Mouse (Mus musculus): ENCODE data around the gene Hapln4.

The Hapln4 gene

GRCm38 (mm10) chr8:70120667-70121066 is 37.4 kb downstream of the Hapln4 start, which contains the start of gene Ncan:
Gene Ncan, minus strand, starts transcription at chr8:70120873.
- ChIA-PET CTCF (interaction anchor here in 3 of 4 experiments (0.6 to 1.5 kb wide), 8 partner anchors 8 to 489 kb away, joined by 3 to 5 read pairs (median 4); no protein-coding TSS in a partner anchor), POLR2A (interaction anchor here (0.5 to 2.0 kb wide), 27 partner anchors 8 to 298 kb away, joined by 3 to 19 read pairs (median 4); partner anchors contain the start of genes Nr2c2ap (in 2 of the 4), Lpar2 (in 1 of the 4), Mef2b (in 1 of the 4) and Rfxank (in 1 of the 4))

GRCm38 (mm10) chr8:70122863-70123262 is 39.6 kb downstream of the Hapln4 start:
- CTCF ChIA-PET, result interaction anchor here in 1 of 4 experiments (1.0 kb wide), 1 partner anchor 18 kb away, joined by 5 read pairs; no protein-coding TSS in a partner anchor
- POLR2A ChIA-PET, result no interaction called here

GRCm38 (mm10) chr8:70124992-70125391 is 41.7 kb downstream of the Hapln4 start:
- ChIA-PET CTCF (interaction anchor here in 1 of 4 experiments (0.6 kb wide), 1 partner anchor 61 kb away, joined by 3 read pairs; no protein-coding TSS in a partner anchor), POLR2A (interaction anchor here in 1 of 4 experiments (0.9 kb wide), 1 partner anchor 34 kb away, joined by 3 read pairs; no protein-coding TSS in a partner anchor)

- POLR2A ChIA-PET, result interaction anchor here in 3 of 4 experiments (0.5 to 6.5 kb wide), 13 partner anchors 10 to 639 kb away, joined by 3 to 57 read pairs (median 8); partner anchors contain the start of genes Tmem161a (in 2 of the 3), Borcs8 (in 1 of the 3), Mef2b (in 1 of the 3) and Rfxank (in 1 of the 3)
- CTCF ChIA-PET, result no interaction called here
Measured at GRCm38 (mm10) chr8:70128435-70128834, 45.2 kb downstream of the Hapln4 start.

- ChIA-PET POLR2A (interaction anchor here (0.5 to 6.5 kb wide), 47 partner anchors 8 to 638 kb away, joined by 3 to 57 read pairs (median 5); partner anchors contain the start of genes Slc25a42 (in 4 of the 4), Borcs8 (in 3 of the 4), Ncan (in 3 of the 4) and Rfxank (in 3 of the 4)), CTCF (interaction anchor here in 2 of 4 experiments (0.6 to 1.3 kb wide), 2 partner anchors 9 to 19 kb away, joined by 3 to 5 read pairs; partner anchors contain the start of gene Ncan (in 1 of the 2))
Measured at GRCm38 (mm10) chr8:70129309-70129952, 46.2 kb downstream of the Hapln4 start.

GRCm38 (mm10) chr8:70130066-70130465 is 46.8 kb downstream of the Hapln4 start:
- ChIA-PET POLR2A (interaction anchor here in 3 of 4 experiments (0.6 to 6.5 kb wide), 52 partner anchors 9 to 409 kb away, joined by 3 to 57 read pairs (median 5); partner anchors contain the start of genes Borcs8 (in 3 of the 3), Ncan (in 3 of the 3), Rfxank (in 3 of the 3) and Slc25a42 (in 3 of the 3)), CTCF (interaction anchor here in 3 of 4 experiments (0.6 to 1.3 kb wide), 3 partner anchors 9 to 269 kb away, joined by 3 to 5 read pairs (median 3); partner anchors contain the start of gene Ncan (in 1 of the 3))

GRCm38 (mm10) chr8:70131166-70131883 is 48.1 kb downstream of the Hapln4 start, which contains the start of gene Nr2c2ap:
Gene Nr2c2ap, plus strand, starts transcription at chr8:70131333.
- POLR2A ChIA-PET, result interaction anchor here in 3 of 4 experiments (0.7 to 6.5 kb wide), 39 partner anchors 9 to 396 kb away, joined by 3 to 57 read pairs (median 5); partner anchors contain the start of genes Slc25a42 (in 3 of the 3), Ncan (in 2 of the 3), Tmem161a (in 2 of the 3) and Borcs8 (in 1 of the 3)
- CTCF ChIA-PET, result interaction anchor here in 2 of 4 experiments (0.6 to 1.2 kb wide), 3 partner anchors 19 to 230 kb away, joined by 3 read pairs; no protein-coding TSS in a partner anchor

- ChIA-PET CTCF (no interaction called here), POLR2A (interaction anchor here in 2 of 4 experiments (0.6 to 6.5 kb wide), 6 partner anchors 11 to 148 kb away, joined by 3 to 57 read pairs (median 4); no protein-coding TSS in a partner anchor)
Measured at GRCm38 (mm10) chr8:70134086-70134485, 50.8 kb downstream of the Hapln4 start.

- ChIA-PET CTCF (no interaction called here), POLR2A (interaction anchor here in 3 of 4 experiments (0.6 to 1.9 kb wide), 5 partner anchors 16 to 94 kb away, joined by 3 to 11 read pairs (median 3); no protein-coding TSS in a partner anchor)
Measured at GRCm38 (mm10) chr8:70134931-70135330, 51.7 kb downstream of the Hapln4 start.

GRCm38 (mm10) chr8:70136591-70136990 is 53.3 kb downstream of the Hapln4 start:
- POLR2A ChIA-PET, result interaction anchor here in 3 of 4 experiments (0.6 to 2.1 kb wide), 10 partner anchors 8 to 76 kb away, joined by 3 to 12 read pairs (median 4); partner anchors contain the start of genes Ncan (in 1 of the 3) and Slc25a42 (in 1 of the 3)
- CTCF ChIA-PET, result no interaction called here

GRCm38 (mm10) chr8:70137890-70138289 is 54.6 kb downstream of the Hapln4 start:
- ChIA-PET CTCF (no interaction called here), POLR2A (interaction anchor here in 3 of 4 experiments (0.6 to 5.4 kb wide), 10 partner anchors 8 to 480 kb away, joined by 3 to 30 read pairs (median 13); partner anchors contain the start of genes Nr2c2ap (in 1 of the 3) and Tmem161a (in 1 of the 3))

GRCm38 (mm10) chr8:70139026-70139857 is 56.0 kb downstream of the Hapln4 start, which contains the start of the genes Rfxank, Borcs8 and Mef2b:
Gene Rfxank, minus strand, starts transcription at chr8:70139154.
Gene Borcs8, plus strand, starts transcription at chr8:70139499.
Gene Mef2b, plus strand, starts transcription at chr8:70139711.
- POLR2A ChIA-PET, result interaction anchor here (0.5 to 5.5 kb wide), 35 partner anchors 8 to 485 kb away, joined by 3 to 40 read pairs (median 4); partner anchors contain the start of genes Slc25a42 (in 2 of the 4), Fkbp8 (in 1 of the 4), Gatad2a (in 1 of the 4) and Mau2 (in 1 of the 4)
- CTCF ChIA-PET, result interaction anchor here in 1 of 4 experiments (0.7 to 1.1 kb wide), 3 partner anchors 10 to 21 kb away, joined by 3 to 5 read pairs (median 3); no protein-coding TSS in a partner anchor

GRCm38 (mm10) chr8:70139981-70140380 is 56.7 kb downstream of the Hapln4 start:
- ChIA-PET POLR2A (interaction anchor here (0.7 to 5.5 kb wide), 23 partner anchors 8 to 387 kb away, joined by 3 to 40 read pairs (median 5); partner anchors contain the start of genes Fkbp8 (in 1 of the 4), Mau2 (in 1 of the 4), Ncan (in 1 of the 4) and Nr2c2ap (in 1 of the 4)), CTCF (interaction anchor here in 1 of 4 experiments (0.9 to 1.1 kb wide), 2 partner anchors 22 to 32 kb away, joined by 3 to 5 read pairs; partner anchors contain the start of gene Tmem161a)

Measured in embryonic stem cell, embryonic (primary cell).